Mouse (Mus musculus): Measurements from ENCODE around the gene Maml3. TPM values are rescaled to one million over a fixed set of nuclear protein-coding genes. Genes with fewer than 3 reads are reported as not detected.

Gene Maml3
- polyA plus RNA-seq, 1 experiment from 2014 or later, result 6.5 TPM

- DNase-seq (ENCODE audit: low spot score), result no peak
- H3K4me1 ChIP-seq (replicated peaks; ENCODE audit: control insufficient read depth, insufficient read depth, low read length), result no peaks in the 10 kb centered on the region
- H3K27ac ChIP-seq (ENCODE audit: low read depth), result no peak overlapping the region
- no peaks in the 10 kb centered on the region for H3K36me3 ChIP-seq (ENCODE audit: control insufficient read depth, insufficient read depth, low read length)
- H3K4me3 ChIP-seq (ENCODE audit: low read depth, low read length), result no peak overlapping the region
- no peak overlapping the region for H3K9ac ChIP-seq (ENCODE audit: low read length)
- no peak overlapping the region for H3K4me2 ChIP-seq (ENCODE audit: low read length)
- no peak for ATAC-seq (replicated peaks; ENCODE audit: low FRiP score, low TSS enrichment, low read depth)
- WGBS, result 80% methylated on average over 5 of the region's 5 CpGs
- H3K9me3 ChIP-seq (ENCODE audit: control insufficient read depth, low read length), result no peaks in the 10 kb centered on the region
- no peaks in the 10 kb centered on the region for H3K27me3 ChIP-seq (replicated peaks; ENCODE audit: control insufficient read depth, insufficient read depth, low read length)
Measured at GRCm38 (mm10) chr3:51939054-51939453, 165.8 kb downstream of the Maml3 start.

GRCm38 (mm10) chr3:51937176-51937575 lies 167.7 kb downstream of the Maml3 start:
- ATAC-seq (replicated peaks; ENCODE audit: low FRiP score, low TSS enrichment, low read depth), result no peak
- 83% methylated on average over 5 of the region's 5 CpGs for WGBS
- no peaks in the 10 kb centered on the region for H3K27me3 ChIP-seq (replicated peaks; ENCODE audit: control insufficient read depth, insufficient read depth, low read length)

GRCm38 (mm10) chr3:51934531-51935485 lies 170.1 kb downstream of the Maml3 start:
- DNase-seq (ENCODE audit: low spot score) (no peak), ATAC-seq (replicated peaks; ENCODE audit: low FRiP score, low TSS enrichment, low read depth) (no peak)
- H3K27me3 ChIP-seq (replicated peaks; ENCODE audit: control insufficient read depth, insufficient read depth, low read length), result no peaks in the 10 kb centered on the region
- H3K4me2 ChIP-seq (ENCODE audit: low read length), result no peak overlapping the region
- no peak overlapping the region for H3K27ac ChIP-seq (ENCODE audit: low read depth)
- H3K9ac ChIP-seq (ENCODE audit: low read length), result no peak overlapping the region
- H3K9me3 ChIP-seq (ENCODE audit: control insufficient read depth, low read length), result no peaks in the 10 kb centered on the region
- WGBS, result 93% methylated on average over 13 of the region's 13 CpGs
- no peak overlapping the region for H3K4me3 ChIP-seq (ENCODE audit: low read depth, low read length)
- no peaks in the 10 kb centered on the region for H3K4me1 ChIP-seq (replicated peaks; ENCODE audit: control insufficient read depth, insufficient read depth, low read length)
- no peaks in the 10 kb centered on the region for H3K36me3 ChIP-seq (ENCODE audit: control insufficient read depth, insufficient read depth, low read length)

More at GRCm38 (mm10) chr3:51937176-51937575, 167.7 kb downstream of the Maml3 start:
- no peaks in the 10 kb centered on the region for H3K36me3 ChIP-seq (ENCODE audit: control insufficient read depth, insufficient read depth, low read length)
- no peaks in the 10 kb centered on the region for H3K9me3 ChIP-seq (ENCODE audit: control insufficient read depth, low read length)
- no peak overlapping the region for H3K9ac ChIP-seq (ENCODE audit: low read length)
- no peak overlapping the region for H3K27ac ChIP-seq (ENCODE audit: low read depth)
- H3K4me1 ChIP-seq (replicated peaks; ENCODE audit: control insufficient read depth, insufficient read depth, low read length), result no peaks in the 10 kb centered on the region
- no peak overlapping the region for H3K4me2 ChIP-seq (ENCODE audit: low read length)
- H3K4me3 ChIP-seq (ENCODE audit: low read depth, low read length), result no peak overlapping the region
- DNase-seq (ENCODE audit: low spot score), result no peak

- Histone ChIP-seq H3K9ac (ENCODE audit: low read length) (no peak overlapping the region), H3K36me3 (ENCODE audit: control insufficient read depth, insufficient read depth, low read length) (no peaks in the 10 kb centered on the region), H3K9me3 (ENCODE audit: control insufficient read depth, low read length) (no peaks in the 10 kb centered on the region), H3K4me1 (replicated peaks; ENCODE audit: control insufficient read depth, insufficient read depth, low read length) (no peaks in the 10 kb centered on the region), H3K4me3 (ENCODE audit: low read depth, low read length) (no peak overlapping the region), H3K4me2 (ENCODE audit: low read length) (no peak overlapping the region), H3K27ac (ENCODE audit: low read depth) (no peak overlapping the region), H3K27me3 (replicated peaks; ENCODE audit: control insufficient read depth, insufficient read depth, low read length) (no peaks in the 10 kb centered on the region)
- DNase-seq (ENCODE audit: low spot score) (no peak), ATAC-seq (replicated peaks; ENCODE audit: low FRiP score, low TSS enrichment, low read depth) (no peak)
- 89% methylated on average over 14 of the region's 14 CpGs for WGBS
Measured at GRCm38 (mm10) chr3:51928188-51928587, 176.7 kb downstream of the Maml3 start.

GRCm38 (mm10) chr3:51927591-51927990 lies 177.3 kb downstream of the Maml3 start:
- Histone ChIP-seq H3K4me2 (ENCODE audit: low read length) (no peak overlapping the region), H3K36me3 (ENCODE audit: control insufficient read depth, insufficient read depth, low read length) (no peaks in the 10 kb centered on the region), H3K9me3 (ENCODE audit: control insufficient read depth, low read length) (no peaks in the 10 kb centered on the region), H3K9ac (ENCODE audit: low read length) (no peak overlapping the region), H3K27ac (ENCODE audit: low read depth) (no peak overlapping the region), H3K4me1 (replicated peaks; ENCODE audit: control insufficient read depth, insufficient read depth, low read length) (no peaks in the 10 kb centered on the region), H3K4me3 (ENCODE audit: low read depth, low read length) (no peak overlapping the region), H3K27me3 (replicated peaks; ENCODE audit: control insufficient read depth, insufficient read depth, low read length) (no peaks in the 10 kb centered on the region)
- DNase-seq (ENCODE audit: low spot score) (no peak), ATAC-seq (replicated peaks; ENCODE audit: low FRiP score, low TSS enrichment, low read depth) (no peak)
- 87% methylated on average over 7 of the region's 7 CpGs for WGBS

- ATAC-seq (replicated peaks; ENCODE audit: low FRiP score, low TSS enrichment, low read depth) (no peak), DNase-seq (ENCODE audit: low spot score) (no peak)
- no peaks in the 10 kb centered on the region for H3K27me3 ChIP-seq (replicated peaks; ENCODE audit: control insufficient read depth, insufficient read depth, low read length)
- H3K4me3 ChIP-seq (ENCODE audit: low read depth, low read length), result no peak overlapping the region
- H3K27ac ChIP-seq (ENCODE audit: low read depth), result no peak overlapping the region
- H3K36me3 ChIP-seq (ENCODE audit: control insufficient read depth, insufficient read depth, low read length), result no peaks in the 10 kb centered on the region
- H3K9me3 ChIP-seq (ENCODE audit: control insufficient read depth, low read length), result no peaks in the 10 kb centered on the region
- 57% methylated on average over 6 of the region's 6 CpGs for WGBS
- no peak overlapping the region for H3K9ac ChIP-seq (ENCODE audit: low read length)
- H3K4me2 ChIP-seq (ENCODE audit: low read length), result no peak overlapping the region
- H3K4me1 ChIP-seq (replicated peaks; ENCODE audit: control insufficient read depth, insufficient read depth, low read length), result no peaks in the 10 kb centered on the region
Measured at GRCm38 (mm10) chr3:51927043-51927442, 177.8 kb downstream of the Maml3 start.

- Histone ChIP-seq H3K4me2 (ENCODE audit: low read length) (no peak overlapping the region), H3K36me3 (ENCODE audit: control insufficient read depth, insufficient read depth, low read length) (no peaks in the 10 kb centered on the region), H3K9ac (ENCODE audit: low read length) (no peak overlapping the region), H3K27me3 (replicated peaks; ENCODE audit: control insufficient read depth, insufficient read depth, low read length) (no peaks in the 10 kb centered on the region), H3K27ac (ENCODE audit: low read depth) (no peak overlapping the region), H3K4me3 (ENCODE audit: low read depth, low read length) (no peak overlapping the region), H3K4me1 (replicated peaks; ENCODE audit: control insufficient read depth, insufficient read depth, low read length) (no peaks in the 10 kb centered on the region), H3K9me3 (ENCODE audit: control insufficient read depth, low read length) (no peaks in the 10 kb centered on the region)
- WGBS, result 66% methylated on average over 2 of the region's 2 CpGs
- ATAC-seq (replicated peaks; ENCODE audit: low FRiP score, low TSS enrichment, low read depth) (no peak), DNase-seq (ENCODE audit: low spot score) (no peak)
Measured at GRCm38 (mm10) chr3:51925758-51926157, 179.1 kb downstream of the Maml3 start.

GRCm38 (mm10) chr3:51924636-51925035 lies 180.2 kb downstream of the Maml3 start:
- Histone ChIP-seq H3K4me2 (ENCODE audit: low read length) (no peak overlapping the region), H3K9ac (ENCODE audit: low read length) (no peak overlapping the region), H3K36me3 (ENCODE audit: control insufficient read depth, insufficient read depth, low read length) (no peaks in the 10 kb centered on the region), H3K27ac (ENCODE audit: low read depth) (no peak overlapping the region), H3K9me3 (ENCODE audit: control insufficient read depth, low read length) (no peaks in the 10 kb centered on the region), H3K4me3 (ENCODE audit: low read depth, low read length) (no peak overlapping the region), H3K4me1 (replicated peaks; ENCODE audit: control insufficient read depth, insufficient read depth, low read length) (no peaks in the 10 kb centered on the region), H3K27me3 (replicated peaks; ENCODE audit: control insufficient read depth, insufficient read depth, low read length) (no peaks in the 10 kb centered on the region)
- no peak for DNase-seq (ENCODE audit: low spot score)
- 63% methylated on average over 5 of the region's 5 CpGs for WGBS
- ATAC-seq (replicated peaks; ENCODE audit: low FRiP score, low TSS enrichment, low read depth), result no peak

GRCm38 (mm10) chr3:51923800-51924199 lies 181.1 kb downstream of the Maml3 start:
- WGBS, result 70% methylated on average over 6 of the region's 6 CpGs
- H3K36me3 ChIP-seq (ENCODE audit: control insufficient read depth, insufficient read depth, low read length), result no peaks in the 10 kb centered on the region
- no peak for DNase-seq (ENCODE audit: low spot score)
- no peaks in the 10 kb centered on the region for H3K4me1 ChIP-seq (replicated peaks; ENCODE audit: control insufficient read depth, insufficient read depth, low read length)
- H3K4me3 ChIP-seq (ENCODE audit: low read depth, low read length), result no peak overlapping the region
- H3K9me3 ChIP-seq (ENCODE audit: control insufficient read depth, low read length), result no peaks in the 10 kb centered on the region
- no peak overlapping the region for H3K27ac ChIP-seq (ENCODE audit: low read depth)
- no peak for ATAC-seq (replicated peaks; ENCODE audit: low FRiP score, low TSS enrichment, low read depth)
- H3K27me3 ChIP-seq (replicated peaks; ENCODE audit: control insufficient read depth, insufficient read depth, low read length), result no peaks in the 10 kb centered on the region
- H3K4me2 ChIP-seq (ENCODE audit: low read length), result no peak overlapping the region
- no peak overlapping the region for H3K9ac ChIP-seq (ENCODE audit: low read length)

Measured in intestine, embryonic 14.5 days (tissue).